Mouse (Mus musculus) spleen, adult 2 months (tissue): ENCODE results near the gene Klf12.

ENCODE experiments used
- CTCF ChIP-seq: fragments of 200-500 bp; IDR thresholded peaks from 2 replicates; pipeline ENCODE4 v1.5.1; 2011; ENCODE audit warnings: mild to moderate bottlenecking, inconsistent platforms; ENCODE audit not compliant: insufficient read depth, insufficient read length, insufficient replicate concordance; ENCODE audit errors: extremely low read depth
- POLR2A ChIP-seq: fragments of 200-500 bp; IDR thresholded peaks from 2 replicates; pipeline ENCODE4 v1.6.1; 2011; ENCODE audit warnings: low read depth, low read length, inconsistent platforms

DNA sequence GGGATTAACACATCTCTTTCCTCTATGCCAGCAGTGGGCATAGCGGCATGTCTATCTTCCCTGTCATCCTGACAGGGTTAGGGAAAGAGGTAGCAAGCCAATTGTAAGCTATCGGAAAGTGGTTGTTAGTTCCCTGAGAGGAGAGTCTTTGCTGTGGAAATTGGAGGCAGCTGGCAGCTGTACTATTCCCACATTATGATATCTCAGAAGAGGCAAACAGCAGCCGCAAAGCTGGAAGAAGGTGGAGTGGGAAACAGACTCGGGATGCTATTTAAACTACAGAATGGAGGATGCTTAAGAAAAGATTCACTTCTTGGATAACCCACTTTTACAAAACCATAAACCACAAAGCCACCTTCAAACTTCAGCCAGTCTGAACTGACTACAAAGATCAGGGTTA, 85.8 kb downstream of the Klf12 start:
- TF ChIP-seq POLR2A (no peak), CTCF (no peak)
